Mouse (Mus musculus) MEL (cell line): ENCODE measurements at regions not wholly inside any gene's neighbourhood (a gene's known extent, or its start where the extent isn't known, plus 50 kb on each side); places are given as distances from the start of the nearest gene placed in this dataset.

ENCODE experiments used
- CTCF ChIP-seq, 3 experiments: IDR thresholded peaks in 2 of 3; conservative IDR thresholded peaks in 1 of 3; 2 replicates each; pipeline ENCODE4 v1.5.1; 2011 to 2012; ENCODE audit warnings: low read length in 3 of 3, low read depth in 2 of 3, mild to moderate bottlenecking in 2 of 3, improper control_type of control experiment in 1 of 3, inconsistent platforms in 1 of 3, mixed read lengths in 1 of 3, moderate library complexity in 1 of 3; ENCODE audit not compliant: control insufficient read depth in 1 of 3, insufficient read depth in 1 of 3, poor library complexity in 1 of 3, severe bottlenecking in 1 of 3
- GABPA ChIP-seq: IDR thresholded peaks from 2 replicates; pipeline ENCODE4 v1.6.1; 2012; ENCODE audit warnings: low read depth, mild to moderate bottlenecking, inconsistent platforms, low read length, improper control_type of control experiment, moderate library complexity
- MAX ChIP-seq: IDR thresholded peaks from 2 replicates; pipeline ENCODE4 v1.6.1; 2011; ENCODE audit warnings: low read length, improper control_type of control experiment
- NELFE ChIP-seq: IDR thresholded peaks from 2 replicates; pipeline ENCODE4 v1.6.1; 2011; ENCODE audit warnings: low read depth, low read length, improper control_type of control experiment
- NRF1 ChIP-seq: IDR thresholded peaks from 2 replicates; pipeline ENCODE4 v1.6.1; 2014; ENCODE audit warnings: low read depth, mild to moderate bottlenecking, inconsistent platforms, low read length, improper control_type of control experiment, moderate library complexity; ENCODE audit not compliant: poor library complexity, insufficient read depth, severe bottlenecking
- POLR2A ChIP-seq, 2 experiments: IDR thresholded peaks; 2 replicates each; pipeline ENCODE4 v1.6.1; 2011 to 2012; ENCODE audit warnings: low read length in 2 of 2, mild to moderate bottlenecking in 2 of 2, control low read depth in 1 of 2, improper control_type of control experiment in 1 of 2, low read depth in 1 of 2, moderate library complexity in 1 of 2; ENCODE audit not compliant: control insufficient read depth in 1 of 2, insufficient read depth in 1 of 2, poor library complexity in 1 of 2
- TCF12 ChIP-seq: IDR thresholded peaks from 2 replicates; pipeline ENCODE4 v1.6.1; 2014; ENCODE audit warnings: low read depth, mild to moderate bottlenecking, inconsistent platforms, low read length, improper control_type of control experiment, moderate library complexity
- USF1 ChIP-seq: IDR thresholded peaks from 2 replicates; pipeline ENCODE4 v1.6.1; 2014; ENCODE audit warnings: low read depth, mild to moderate bottlenecking, inconsistent platforms, low read length, improper control_type of control experiment, moderate library complexity
- ZMIZ1 ChIP-seq: IDR thresholded peaks from 2 replicates; pipeline ENCODE4 v1.6.1; 2012; ENCODE audit warnings: low read depth, mild to moderate bottlenecking, inconsistent platforms, low read length, improper control_type of control experiment, moderate library complexity

GRCm38 (mm10) chr11:22602610-22603009 is 90.7 kb downstream of the Tmem17 start:
- no peak for TF ChIP-seq MAX
- no peak for TF ChIP-seq NELFE
- no peak for TF ChIP-seq USF1
- TF ChIP-seq CTCF (IDR thresholded peaks at IDR 0.05 in 2 of 3, conservative IDR thresholded peaks at IDR 0.05 in 1 of 3; ENCODE audit: control insufficient read depth in 1 of 3, insufficient read depth in 1 of 3, low read depth in 2 of 3, low read length in 3 of 3, poor library complexity in 1 of 3, severe bottlenecking in 1 of 3): no peak
- TF ChIP-seq ZMIZ1: no peak
- no peak for TF ChIP-seq POLR2A (IDR thresholded peaks at IDR 0.05; ENCODE audit: control insufficient read depth in 1 of 2, insufficient read depth in 1 of 2, low read depth in 1 of 2, low read length in 2 of 2, poor library complexity in 1 of 2)
- no peak for TF ChIP-seq TCF12
- no peak for TF ChIP-seq NRF1
- no peak for TF ChIP-seq GABPA
